Mouse (Mus musculus): ENCODE results near the gene Pdzd7.

Pdzd7 gene

DNA sequence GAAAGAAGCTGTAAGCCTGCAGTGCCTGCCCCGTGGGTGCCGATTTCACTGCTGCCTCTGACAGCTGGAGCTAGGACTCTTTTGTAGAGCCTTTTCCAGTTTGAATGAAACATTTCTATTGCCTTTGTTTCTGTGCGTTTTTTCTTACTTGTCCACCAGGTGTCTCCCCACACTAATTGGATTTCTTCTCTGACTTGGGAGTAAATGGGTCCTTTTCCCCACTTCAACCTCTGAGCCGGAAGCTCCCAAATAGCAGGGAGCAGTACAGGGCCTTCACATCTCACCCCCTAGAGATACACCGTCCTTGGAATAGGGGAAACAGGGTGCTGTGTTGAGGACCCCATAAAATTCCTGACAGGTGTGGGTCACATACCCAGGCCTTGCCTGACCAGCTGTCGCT lies 32.9 kb downstream of the Pdzd7 start:
- no peak for DNase-seq (ENCODE audit: low spot score)

DNA sequence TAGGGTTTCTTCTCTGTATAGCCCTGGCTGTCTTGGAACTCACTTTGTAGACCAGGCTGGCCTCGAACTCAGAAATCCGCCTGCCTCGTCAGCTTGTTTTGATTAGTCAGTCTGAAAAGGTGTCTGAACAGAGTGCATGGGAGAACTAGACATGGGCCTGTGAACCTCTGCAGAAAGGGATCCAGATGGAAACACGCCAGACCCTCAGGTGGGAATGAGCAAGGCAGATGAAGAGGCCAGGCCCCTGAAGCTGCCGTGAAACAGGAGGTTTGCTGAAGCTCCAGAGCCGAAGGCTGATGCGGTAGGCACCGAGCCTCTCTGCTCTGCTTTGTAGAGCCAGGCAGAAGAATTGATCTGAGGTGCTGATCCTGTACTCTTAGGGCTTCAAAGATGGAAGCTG lies 33.3 kb downstream of the Pdzd7 start:
- peak; percentile 49 for DNase-seq (ENCODE audit: low spot score)

DNA sequence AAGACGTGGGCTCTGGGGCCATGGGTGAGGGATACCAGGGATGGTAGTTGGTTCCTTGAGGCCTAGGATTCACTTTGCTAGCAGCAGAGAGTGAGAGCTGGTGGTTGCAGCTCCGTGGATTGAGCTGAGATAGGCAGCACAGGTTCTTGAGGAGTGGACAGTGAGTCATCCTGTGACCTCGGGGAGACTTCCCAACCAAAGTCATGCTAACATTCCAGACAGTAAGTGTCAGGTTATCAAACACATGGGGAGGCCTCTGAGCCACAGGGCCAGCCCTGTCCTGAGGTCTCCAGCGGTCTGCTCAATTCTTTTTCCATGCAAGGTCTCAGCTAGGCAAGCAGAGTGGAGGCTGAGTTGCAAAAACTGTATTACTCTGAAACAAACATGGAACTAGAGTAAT lies 34.9 kb downstream of the Pdzd7 start:
- no peak for DNase-seq (ENCODE audit: low spot score)

DNA sequence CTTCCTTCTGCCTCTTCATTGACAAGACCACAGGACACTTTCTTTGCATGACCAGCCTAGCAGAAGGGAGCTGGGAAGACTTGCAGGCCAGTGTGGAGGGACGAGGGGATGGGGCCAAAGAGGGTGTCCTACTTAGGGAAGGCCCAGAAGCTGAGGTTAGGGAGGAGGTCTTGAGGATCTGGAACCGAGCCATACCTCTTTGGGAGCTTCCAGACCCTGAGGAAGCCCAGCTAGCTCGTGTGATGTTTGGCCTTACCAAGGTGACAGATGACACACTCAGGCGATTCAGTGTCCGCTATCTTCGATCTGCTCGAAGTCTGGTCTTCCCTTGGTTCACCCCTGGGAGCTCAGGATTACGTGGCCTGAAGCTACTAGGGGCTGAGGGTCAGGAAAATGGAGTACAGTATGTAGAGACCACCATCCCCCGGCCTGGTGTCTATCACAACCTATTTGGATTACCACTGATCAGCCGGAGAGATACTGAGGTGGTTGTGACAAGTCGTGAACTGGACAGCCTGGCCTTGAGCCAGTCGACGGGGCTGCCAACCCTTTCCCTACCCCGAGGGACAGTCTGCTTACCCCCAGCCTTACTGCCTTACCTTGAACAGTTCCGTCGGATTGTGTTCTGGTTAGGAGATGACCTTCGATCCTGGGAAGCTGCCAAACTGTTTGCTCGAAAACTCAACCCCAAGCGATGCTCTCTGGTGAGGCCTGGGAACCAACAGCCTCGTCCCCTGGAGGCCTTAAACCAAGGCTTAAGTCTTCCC lies 37.9 kb downstream of the Pdzd7 start:
- DNase-seq (ENCODE audit: low spot score), result no peak

DNA sequence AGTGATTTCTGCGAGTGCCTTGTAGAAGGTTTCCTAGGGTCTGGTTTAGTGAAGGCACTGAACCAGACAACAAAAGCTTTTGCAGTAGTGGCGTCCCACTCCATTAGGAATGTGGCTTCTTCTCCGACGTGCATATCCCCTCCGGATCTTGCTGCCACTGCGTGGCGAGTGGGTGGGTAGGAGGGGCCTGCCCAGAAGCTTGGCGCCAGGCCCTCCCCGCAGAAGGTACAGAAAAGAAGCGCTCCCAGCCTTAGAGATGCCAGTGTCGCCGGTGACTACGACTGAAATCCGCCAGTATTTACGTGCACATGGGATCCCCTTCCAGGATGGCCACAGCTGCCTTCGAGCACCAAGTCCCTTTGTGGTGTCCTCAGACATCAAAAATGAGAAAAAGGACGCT lies 38.5 kb downstream of the Pdzd7 start:
- no peak for DNase-seq (ENCODE audit: low spot score)

DNA sequence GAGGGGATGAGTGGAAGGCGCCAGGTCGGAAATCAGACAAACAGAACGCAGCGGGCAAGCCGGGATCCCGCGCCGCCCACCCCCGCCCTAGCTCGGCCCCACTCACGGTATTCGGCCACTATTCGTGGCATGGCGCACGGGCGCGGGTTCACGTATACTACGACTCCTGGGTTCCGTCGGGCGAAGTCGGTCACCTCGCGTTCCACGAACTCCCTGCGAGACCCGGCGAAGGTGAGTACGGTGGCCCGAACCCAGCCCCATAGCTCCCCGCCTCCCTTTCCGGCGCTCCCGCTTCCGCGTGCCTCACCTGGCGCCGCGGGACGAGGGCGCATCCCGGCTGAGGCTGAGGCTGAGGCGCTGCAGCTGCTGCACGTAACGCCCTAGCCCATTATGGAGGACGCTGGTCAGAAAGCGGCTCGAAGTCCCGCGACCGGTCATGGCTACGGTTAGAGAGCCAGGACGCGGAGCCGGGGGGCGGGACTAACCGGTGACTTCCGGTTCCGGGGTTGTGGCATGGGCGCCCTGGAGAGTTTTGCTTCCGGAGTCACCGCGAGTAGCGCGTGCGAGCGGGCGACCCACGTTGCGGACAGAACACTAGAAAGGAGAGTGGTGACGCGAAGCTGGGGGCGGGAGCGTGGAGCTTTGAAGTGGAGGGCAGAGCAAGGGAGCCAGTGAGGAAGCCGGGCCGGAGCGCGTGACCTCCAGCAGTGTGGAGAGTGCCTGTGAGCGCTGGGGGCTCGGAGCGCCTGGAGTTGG lies 39.4 kb downstream of the Pdzd7 start, which contains the start of gene Mrpl43:
Mrpl43 (minus strand) TSS at position 486 of the 756 bp plus-strand sequence.
- DNase-seq (ENCODE audit: low spot score), result peak; percentile 99

DNA sequence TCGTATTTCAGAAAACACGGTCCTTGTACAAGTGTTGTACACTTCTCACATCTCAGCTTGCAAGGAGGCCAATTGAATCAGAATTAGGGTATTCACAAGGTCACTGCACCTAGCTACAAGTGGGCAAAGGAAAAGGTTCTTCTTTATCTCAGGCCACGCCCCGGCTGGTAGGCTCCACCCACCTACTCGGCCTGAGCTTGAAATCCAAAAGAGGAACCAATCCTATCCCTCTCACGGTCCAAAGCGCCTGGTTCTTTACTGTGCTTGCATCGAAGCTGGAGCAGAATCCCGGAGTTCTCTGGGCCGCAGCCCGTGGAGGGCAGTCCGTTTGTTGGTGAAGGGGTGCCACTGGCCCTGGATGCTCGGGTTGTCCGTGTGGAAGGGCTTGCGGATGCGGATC lies 40.1 kb downstream of the Pdzd7 start, which contains the start of gene Twnk:
Twnk (plus strand) TSS at position 220 of the 400 bp plus-strand sequence.
- peak; percentile 86 for DNase-seq (ENCODE audit: low spot score)

DNA sequence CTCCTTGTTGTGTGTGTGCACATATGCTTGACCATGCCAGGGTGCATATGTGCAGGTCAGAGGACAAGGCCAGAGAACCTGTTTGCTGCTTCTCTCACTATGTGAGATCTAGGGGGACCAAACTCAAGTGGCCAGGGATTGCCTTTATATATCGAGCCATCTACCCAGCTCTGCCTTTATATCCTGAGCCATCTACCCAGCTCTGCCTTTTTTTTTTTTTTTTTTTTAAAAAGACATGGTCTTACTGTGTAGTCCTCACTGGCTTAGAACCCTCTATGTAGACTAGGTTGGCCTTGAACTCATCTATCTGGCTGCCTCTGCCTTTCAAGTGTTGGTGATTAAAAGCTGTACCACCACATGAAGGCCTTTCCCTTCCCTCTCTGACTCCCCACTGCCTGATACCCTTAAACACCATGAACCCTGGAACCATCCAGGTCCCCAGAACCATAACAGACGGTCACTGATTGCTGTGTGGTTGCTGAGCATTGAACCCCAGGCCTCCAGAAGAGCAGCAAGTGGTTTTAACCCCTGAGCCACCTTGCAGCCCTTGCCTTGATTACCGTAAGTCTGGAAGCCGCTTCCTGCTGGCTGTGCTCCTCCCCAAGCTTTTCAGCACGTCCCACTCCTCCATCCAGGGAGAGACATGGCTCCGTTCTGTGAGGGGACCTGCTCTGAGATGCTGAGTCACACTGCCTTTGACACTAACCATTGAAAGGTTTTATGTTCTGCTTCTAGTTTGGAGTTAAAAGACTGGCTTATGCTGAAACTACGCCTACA lies 41.6 kb downstream of the Pdzd7 start:
- DNase-seq (ENCODE audit: low spot score), result no peak

DNA sequence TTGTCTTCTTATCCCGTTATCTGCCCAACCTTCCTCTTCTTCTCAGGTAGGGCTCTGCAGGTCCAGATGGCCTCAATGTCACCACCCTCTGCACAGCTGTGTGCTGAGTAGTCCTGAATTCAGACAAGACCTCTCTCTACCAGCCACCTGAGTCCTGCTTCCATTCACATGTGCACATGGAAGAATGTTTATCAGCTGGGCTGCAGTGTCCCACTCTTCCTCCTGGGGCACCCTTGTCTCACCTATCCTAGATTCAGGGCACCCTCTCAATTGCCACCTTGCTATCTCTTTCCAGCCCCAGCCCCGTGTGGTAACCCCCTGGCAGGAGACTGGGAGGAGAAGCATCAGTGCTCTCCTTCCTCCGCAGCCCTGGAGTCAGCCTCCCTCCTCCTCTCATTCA lies 43.2 kb downstream of the Pdzd7 start:
- no peak for DNase-seq (ENCODE audit: low spot score)

DNA sequence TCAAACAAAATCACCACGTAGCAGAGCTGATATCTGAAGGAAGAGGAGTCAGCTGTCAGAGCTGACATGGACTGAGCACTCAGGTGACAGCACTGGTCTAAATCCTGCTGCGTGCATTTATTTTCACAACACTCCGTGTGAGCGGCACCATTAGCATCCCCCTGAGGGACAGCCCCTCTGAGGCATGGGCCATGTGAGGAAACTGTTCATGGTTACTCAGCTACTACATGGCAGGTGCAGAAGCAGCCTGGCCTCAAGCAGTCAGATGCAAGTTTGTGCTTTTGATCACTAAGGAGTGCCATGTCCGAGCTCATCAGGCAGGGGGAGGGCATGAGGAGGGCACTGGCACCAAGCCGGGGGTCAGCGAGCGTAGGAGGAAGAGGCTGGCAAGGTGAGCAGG lies 45.9 kb downstream of the Pdzd7 start:
- no peak for DNase-seq (ENCODE audit: low spot score)

DNA sequence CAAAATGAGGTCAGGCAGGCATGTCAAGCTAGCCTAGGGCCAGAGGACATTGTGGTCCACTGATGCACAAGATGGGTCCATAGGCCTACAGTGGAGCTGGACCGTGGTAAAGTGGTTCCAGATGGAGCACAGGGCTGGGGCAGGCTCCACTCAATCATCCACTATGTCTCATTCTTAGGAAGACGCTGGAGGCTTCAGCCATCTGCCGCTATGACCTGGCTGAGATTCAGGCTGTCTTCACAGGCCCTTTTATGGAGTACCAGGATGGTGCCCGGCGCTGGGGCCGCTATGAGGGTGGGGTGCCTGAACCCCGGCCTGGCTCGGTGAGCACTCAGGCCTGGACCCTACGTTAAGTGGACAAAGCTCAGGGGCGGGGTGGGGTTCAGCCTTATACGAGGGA lies 47.7 kb downstream of the Pdzd7 start:
- no peak for DNase-seq (ENCODE audit: low spot score)

DNA sequence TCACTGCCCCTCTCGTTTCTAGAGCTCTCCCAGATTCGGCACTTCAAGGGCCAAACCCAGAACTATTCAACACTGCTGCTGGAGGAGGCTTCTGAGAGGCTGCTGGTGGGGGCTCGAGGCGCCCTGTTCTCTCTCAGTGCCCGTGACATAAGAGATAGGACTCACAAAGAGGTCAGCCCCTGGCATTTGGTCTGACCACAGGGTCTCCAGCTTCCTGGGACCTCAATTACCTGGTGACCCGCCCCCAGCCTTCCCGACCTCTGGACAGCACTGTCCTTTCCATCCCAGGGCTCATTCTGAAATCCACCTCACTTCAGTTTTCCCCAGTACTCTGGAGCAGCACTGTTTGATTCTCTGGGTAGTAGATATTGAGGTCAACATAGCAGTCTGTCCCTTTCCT lies 52.8 kb downstream of the Pdzd7 start:
- DNase-seq (ENCODE audit: low spot score), result no peak

DNA sequence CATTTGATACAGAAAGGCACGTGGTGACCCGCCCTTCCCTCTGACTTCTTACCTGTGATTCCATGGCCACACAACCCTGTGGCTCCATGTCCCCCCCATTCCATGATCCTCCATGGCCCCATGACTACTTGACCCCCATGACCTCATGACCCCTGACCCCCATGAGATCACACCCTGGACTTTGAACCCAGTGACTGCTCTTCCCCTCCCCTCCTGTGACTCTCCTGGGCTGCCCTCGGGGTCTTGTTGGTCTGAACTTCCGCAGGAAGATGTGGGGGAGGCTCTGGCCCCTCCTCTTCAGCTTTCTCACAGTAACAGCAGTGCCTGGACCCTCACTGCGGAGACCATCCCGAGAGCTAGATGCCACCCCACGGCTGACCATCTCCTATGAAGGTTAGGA lies 53.3 kb downstream of the Pdzd7 start:
- no peak for DNase-seq (ENCODE audit: low spot score)

DNA sequence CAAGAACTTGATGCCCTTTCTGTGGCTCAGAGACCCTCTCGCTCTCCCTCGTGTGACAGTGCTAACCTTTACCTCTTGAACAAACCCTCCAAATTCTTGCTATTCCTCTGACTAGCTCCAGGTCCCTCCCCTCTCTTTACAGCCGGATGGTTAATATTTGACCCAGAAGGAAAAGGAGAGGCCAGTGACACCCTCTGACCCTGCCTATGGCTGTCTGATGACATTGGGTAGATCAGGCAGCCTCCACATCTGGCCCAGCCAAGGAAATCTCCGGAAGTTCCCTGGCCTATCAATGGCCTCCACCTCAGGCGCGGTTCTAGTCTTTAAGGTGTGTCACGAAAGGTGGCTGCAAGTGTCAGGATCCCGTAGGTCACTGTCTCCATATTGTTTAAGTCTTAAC lies 54.5 kb downstream of the Pdzd7 start:
- no peak for DNase-seq (ENCODE audit: low spot score)

DNA sequence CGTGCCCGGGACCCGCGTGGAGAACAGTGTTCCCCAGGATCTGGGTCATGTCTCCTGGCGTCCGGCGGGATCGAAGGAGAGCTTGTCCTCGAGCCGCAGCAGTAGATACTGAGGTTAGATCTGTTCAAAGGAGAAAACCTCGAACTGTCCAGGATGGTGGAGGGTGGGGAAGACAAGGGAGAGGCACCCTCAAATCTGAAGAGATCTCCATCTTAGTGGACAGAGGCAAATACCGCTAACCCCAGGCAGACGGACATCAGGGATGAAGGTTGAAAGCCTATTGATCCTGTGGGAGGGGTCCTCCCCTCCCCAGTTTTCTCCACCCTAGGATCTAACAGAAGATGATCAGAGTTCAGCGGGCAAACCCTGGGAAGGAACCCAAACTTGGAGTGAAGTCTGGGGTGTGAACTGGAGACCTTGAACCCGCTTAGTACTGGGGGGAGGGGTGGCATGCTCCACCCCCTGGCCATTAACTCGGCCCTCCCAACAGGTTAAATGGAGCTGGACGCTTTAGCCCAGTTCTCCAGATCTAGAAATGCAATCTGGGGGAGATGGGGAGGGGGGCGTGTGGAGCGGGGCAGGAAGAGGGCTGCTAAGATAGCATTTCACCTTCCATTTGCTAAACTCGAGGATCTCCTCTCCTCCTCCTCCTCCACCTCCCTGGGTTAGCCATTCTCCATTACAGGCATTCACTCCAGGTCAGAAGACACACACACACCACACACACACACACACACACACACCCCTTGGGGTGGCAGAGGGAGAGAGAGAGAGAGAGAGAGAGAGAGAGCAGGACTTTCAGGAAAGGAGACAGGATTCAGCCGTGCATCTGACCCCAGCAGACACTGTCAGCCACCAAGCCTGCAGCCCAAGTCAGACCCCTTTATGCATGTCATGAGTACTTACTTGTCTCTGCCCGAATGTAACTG lies 55.7 kb downstream of the Pdzd7 start:
- DNase-seq (ENCODE audit: low spot score), result no peak

DNA sequence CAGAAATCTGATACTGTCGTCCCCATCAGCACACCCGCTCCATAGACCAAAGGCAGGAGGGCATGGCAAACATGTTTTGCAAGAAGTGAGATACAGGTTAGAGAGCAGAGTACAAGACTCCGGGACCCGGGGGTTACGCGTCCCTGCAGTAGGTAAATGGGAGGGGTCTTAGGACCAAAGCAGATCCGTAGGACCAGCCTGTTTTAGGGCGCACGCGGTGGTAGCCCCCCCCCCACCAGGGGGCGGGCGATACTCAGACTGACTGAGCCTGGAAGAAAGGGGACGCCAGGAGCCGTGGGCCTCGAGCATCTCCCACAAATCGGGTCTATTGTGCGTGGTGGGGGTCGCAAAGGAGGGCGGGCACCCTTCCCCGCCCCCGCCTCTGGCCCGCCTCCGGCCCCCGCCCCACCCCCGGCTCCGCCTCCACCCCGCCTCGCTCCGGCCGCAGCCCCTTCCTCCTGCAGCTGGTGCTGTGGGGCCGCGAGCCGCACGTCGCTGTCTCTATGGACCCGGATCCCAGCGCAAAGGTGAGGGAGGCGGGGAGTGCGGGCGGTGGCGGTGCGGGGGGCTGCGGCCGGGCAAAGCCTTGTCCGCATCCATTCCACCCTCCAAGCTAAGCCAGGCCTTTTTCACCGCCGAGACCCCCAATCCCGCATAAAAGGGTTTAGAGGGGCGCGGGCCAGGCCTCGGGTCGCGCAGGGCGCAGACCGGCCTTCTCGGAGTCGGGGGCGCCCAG lies 56.5 kb downstream of the Pdzd7 start, which contains the start of gene Sema4g:
Sema4g (plus strand) TSS at position 271 of the 736 bp plus-strand sequence.
- DNase-seq (ENCODE audit: low spot score), result peak; percentile 68

DNA sequence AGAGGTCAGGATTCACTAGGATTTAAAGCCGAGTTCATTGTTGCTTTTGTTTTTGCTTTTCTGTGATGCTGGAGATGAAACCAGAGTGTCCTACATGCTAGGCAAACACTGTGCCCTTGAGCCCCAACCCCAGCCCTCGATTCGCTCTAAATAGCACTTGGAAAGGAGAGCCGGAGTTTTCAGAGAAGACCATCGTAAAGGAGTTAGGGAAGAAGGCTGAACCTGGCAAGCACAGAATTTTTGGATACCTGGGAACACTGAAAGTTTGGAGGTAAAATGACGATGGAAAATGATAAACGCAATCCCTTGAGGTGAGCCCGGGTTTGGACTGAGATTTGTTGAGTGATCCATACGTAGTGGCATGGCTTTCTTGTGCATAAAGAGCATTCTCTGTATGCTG lies 57.2 kb downstream of the Pdzd7 start:
- no peak for DNase-seq (ENCODE audit: low spot score)

DNA sequence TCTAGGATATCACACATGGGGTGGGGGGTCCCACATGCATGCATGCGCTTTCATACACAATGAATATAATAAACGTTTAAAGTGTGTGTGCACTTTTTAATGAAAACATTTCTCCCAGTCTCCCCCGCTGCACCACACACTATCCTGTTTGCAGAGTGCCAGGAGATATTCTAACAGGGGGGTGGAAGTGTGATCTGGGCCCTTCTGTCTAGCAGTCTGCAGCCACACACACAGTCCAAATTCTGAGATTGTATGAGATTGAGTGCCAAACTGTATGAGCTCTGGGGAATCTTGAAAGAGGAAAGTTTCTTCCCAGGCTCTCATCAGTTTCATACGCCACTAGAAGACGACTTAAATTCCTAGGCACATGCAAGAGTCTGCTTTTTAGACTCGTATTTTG lies 57.7 kb downstream of the Pdzd7 start:
- DNase-seq (ENCODE audit: low spot score), result no peak

DNA sequence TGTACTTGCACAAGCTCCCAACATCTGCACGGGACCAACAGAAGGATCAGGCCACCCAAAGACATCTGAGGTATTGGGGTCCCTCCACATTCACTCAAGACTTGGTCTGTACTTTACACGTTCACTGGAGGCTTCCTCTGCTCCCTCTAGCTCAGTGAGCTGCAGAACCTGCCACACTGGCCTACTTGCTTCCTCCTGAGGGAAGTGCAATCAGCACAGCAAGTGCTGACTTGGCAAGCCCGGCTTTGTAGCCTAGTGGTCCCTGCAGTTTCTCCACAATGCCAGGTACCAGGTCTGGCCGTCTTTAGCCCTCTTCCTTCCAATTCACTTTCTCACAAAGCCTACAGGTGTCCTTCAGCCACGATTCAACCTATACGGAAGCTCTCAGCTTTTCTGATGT lies 58.5 kb downstream of the Pdzd7 start:
- no peak for DNase-seq (ENCODE audit: low spot score)

DNA sequence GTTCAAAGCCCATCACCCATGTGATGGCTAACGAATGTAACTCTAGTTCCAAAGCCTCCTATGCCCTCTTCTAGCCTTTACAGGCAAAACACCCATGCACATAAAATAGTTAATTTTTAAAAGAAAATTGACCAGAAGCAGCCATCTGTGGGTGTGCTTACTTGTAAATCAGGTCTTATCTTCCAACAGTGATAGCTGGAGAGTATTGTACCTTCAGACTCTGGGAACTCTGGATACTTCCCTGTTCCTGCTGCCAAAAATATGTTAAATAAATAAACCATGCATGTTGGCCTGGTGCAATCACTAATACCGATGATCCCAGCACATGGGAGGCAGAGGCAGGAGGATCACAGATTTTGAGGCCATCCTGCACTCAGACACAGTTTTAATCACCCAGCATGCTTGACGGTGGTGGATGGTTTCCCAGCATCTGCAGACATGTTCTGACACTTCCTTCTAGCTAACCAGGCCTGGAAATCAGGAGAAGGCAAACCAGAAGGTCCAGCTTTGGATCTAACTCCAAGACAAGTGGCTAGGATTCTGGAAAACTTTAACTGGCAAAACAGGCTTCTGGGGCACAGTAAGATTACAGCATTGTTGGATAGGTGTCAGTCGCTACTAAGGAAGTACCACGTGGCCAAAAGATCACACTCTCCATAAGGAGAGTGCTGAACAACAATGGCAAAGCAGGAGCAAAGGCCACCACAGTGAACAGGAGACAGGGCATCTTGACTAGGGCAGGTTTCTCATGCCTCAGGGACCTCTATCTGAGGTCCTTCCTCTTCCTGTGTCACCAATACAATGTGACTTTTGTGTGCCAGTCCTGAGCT lies 60.1 kb downstream of the Pdzd7 start:
- DNase-seq (ENCODE audit: low spot score), result no peak
